Mouse (Mus musculus): Measurements from ENCODE around the gene Zfp398.

DNA sequence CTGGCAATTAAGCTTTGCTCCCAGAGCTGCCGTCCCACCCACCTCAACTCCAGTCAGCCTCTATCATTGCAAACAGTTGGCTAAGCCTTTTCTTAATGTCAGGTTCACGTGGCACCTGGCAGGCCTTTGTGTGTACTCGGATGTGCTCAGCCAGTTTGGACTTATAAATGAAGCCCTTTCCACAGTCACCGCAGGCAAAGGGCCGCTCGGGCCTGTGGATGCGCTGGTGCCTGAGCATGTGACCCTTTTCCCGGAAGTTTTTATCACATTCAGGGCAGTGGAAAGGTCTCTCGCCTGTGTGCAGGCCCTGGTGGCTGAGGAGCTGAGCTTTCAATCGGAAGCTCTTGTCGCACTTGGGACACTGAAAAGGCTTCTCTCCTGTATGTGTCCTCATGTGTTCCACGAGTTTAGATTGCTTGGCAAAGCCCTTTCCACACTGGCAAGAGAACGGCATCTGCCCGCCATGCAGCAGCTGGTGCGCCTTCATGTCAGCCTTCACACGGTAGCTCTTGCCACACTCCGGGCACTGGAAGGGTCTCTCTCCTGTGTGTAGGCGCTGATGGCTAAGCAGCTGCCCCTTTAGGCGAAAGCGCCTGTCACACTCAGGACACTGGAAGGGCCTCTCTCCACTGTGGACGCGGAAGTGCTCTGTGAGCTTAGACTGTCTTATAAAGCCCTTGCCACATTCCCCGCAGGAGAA, 15.7 kb upstream of the Zfp398 start:
- no peak for TF ChIP-seq MEF2A (IDR thresholded peaks at IDR 0.05; ENCODE audit: borderline replicate concordance, low read depth, low read length)
- no peak for TF ChIP-seq POLR2A (IDR thresholded peaks at IDR 0.05; ENCODE audit: low read depth, low read length)
- TF ChIP-seq USF1 (IDR thresholded peaks at IDR 0.05; ENCODE audit: low read depth, low read length): no peak

All from CH12.LX (cell line).